Mouse (Mus musculus) testis, adult 2 months (tissue): ENCODE measurements at regions not wholly inside any gene's neighbourhood (a gene's known extent, or its start where the extent isn't known, plus 50 kb on each side); places are given as distances from the start of the nearest gene placed in this dataset.

Experiments used
- H3K27ac ChIP-seq: fragments of 200-500 bp; 2 replicates; pipeline ENCODE4 v1.5.1; 2012; ENCODE audit warnings: low read depth, low read length; ENCODE audit not compliant: control insufficient read depth, insufficient read depth
- H3K27me3 ChIP-seq: fragments of 200-500 bp; 2 replicates; pipeline ENCODE4 v1.6.1; 2012; ENCODE audit warnings: mild to moderate bottlenecking, low read length, moderate library complexity; ENCODE audit not compliant: control insufficient read depth, insufficient read depth
- H3K36me3 ChIP-seq: fragments of 200-500 bp; 2 replicates; pipeline ENCODE4 v1.6.1; 2012; ENCODE audit warnings: mild to moderate bottlenecking, low read length; ENCODE audit not compliant: control insufficient read depth, insufficient read depth
- H3K4me1 ChIP-seq: fragments of 200-500 bp; 2 replicates; pipeline ENCODE4 v1.6.1; 2012; ENCODE audit warnings: low read length; ENCODE audit not compliant: control insufficient read depth, insufficient read depth
- H3K4me3 ChIP-seq: fragments of 200-500 bp; 2 replicates; pipeline ENCODE4 v1.5.1; 2012; ENCODE audit warnings: low read depth, mild to moderate bottlenecking, low read length, moderate library complexity, mixed read lengths; ENCODE audit not compliant: control insufficient read depth
- CTCF ChIP-seq: fragments of 200-500 bp; IDR thresholded peaks from 2 replicates; pipeline ENCODE4 v1.5.1; 2012; ENCODE audit warnings: low read depth, mild to moderate bottlenecking, inconsistent platforms, low read length, moderate library complexity; ENCODE audit not compliant: control insufficient read depth, insufficient read depth, insufficient replicate concordance
- POLR2A ChIP-seq: fragments of 200-500 bp; IDR thresholded peaks from 2 replicates; pipeline ENCODE4 v1.6.1; 2012; ENCODE audit warnings: low read depth, mild to moderate bottlenecking, inconsistent platforms, low read length, moderate library complexity; ENCODE audit not compliant: control insufficient read depth

DNA sequence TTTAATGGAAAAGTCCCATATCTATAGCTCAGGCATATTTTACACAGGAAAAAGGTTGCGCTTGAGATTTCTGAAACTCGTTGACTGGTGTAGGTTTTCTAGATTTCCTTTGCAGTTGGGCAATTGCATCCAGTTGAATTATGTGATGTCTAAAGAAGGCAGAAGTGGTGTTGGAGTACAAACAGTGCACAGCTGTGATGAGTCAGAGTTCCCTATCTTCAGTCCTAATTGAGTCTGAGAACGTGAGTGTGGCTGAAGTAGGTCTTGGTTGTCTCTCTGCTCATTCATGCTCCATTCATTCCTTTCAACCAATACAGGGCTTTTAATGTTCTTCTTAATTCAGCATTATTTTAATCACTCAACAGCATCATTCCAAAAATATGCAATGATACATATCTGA lies 142.9 kb upstream of the Dpyd start:
- no peak overlapping the region for H3K27ac ChIP-seq
- no peaks in the 10 kb centered on the region for H3K36me3 ChIP-seq
- no peak overlapping the region for H3K4me3 ChIP-seq
- no peaks in the 10 kb centered on the region for H3K4me1 ChIP-seq
- no peaks in the 10 kb centered on the region for H3K27me3 ChIP-seq
- no peak for TF ChIP-seq POLR2A
- TF ChIP-seq CTCF = no peak

DNA sequence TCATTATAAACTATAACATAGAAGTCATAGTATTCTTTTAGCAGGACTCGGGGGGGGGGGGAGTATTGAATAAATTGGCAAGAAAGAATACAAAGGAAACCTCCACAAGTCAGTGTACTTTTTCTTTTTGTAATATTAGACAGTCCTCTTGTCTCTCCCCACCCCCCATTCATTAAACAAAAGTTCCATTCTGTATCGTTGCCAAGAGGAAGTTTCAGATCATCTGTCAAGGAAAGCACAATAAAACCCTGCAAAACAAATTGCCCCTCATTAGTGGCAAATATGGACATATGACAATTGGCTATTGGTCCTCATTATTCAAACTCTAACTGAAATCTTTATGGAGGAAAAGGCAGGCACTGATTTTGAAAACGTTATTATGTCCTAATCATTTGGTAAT lies 140.2 kb upstream of the Dpyd start:
- no peak for TF ChIP-seq POLR2A
- no peak for TF ChIP-seq CTCF
- no peak overlapping the region for H3K4me3 ChIP-seq

DNA sequence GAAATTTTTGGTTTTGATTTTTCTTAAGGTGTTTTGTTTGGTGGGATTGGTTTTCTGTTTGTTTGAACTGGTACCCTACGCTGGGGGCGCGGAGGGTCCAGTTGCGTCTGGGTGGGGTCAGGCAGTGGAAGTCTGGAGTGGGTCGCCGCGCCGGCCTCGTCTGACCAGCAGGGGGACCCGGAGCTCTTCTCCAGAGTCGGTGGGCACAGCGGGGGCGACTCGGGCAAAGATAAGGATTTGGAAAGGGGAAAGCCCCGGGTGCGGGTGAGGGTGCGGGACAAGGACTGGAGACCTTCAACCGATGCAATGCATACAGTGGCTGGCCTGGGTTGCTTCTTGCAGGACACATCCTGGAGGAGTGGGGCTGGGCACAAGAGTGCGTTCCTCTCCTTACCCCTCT lies 136.2 kb upstream of the Dpyd start:
- Histone ChIP-seq H3K4me3 (peak overlapping the region; percentile 36), H3K27ac (no peak overlapping the region), H3K27me3 (no peaks in the 10 kb centered on the region), H3K4me1 (peaks cover 6% of the 10 kb centered on the region), H3K36me3 (no peaks in the 10 kb centered on the region)
- no peak for TF ChIP-seq CTCF
- no peak for TF ChIP-seq POLR2A

More for the DNA sequence above, 140.2 kb upstream of the Dpyd start:
- Histone ChIP-seq H3K27ac (no peak overlapping the region), H3K27me3 (no peaks in the 10 kb centered on the region), H3K4me1 (peaks cover 4% of the 10 kb centered on the region), H3K36me3 (no peaks in the 10 kb centered on the region)

DNA sequence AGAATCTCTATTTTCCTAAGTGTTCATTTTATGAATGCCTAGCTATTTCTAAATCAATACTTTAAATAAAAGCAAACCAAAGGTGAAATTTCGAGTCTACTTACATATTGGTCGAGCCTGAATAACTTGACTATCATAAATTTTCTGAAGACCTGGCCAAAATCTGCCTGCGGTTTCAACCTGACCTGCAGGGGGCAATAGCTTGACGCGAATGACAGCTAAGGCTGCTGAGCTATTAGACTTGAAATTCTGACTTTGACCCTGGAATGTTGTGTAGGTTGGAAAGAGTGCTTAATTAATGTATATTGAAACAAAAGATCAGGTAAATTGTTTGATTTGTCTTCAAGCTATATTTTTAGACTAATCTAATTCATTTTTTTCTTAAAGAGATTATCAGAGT lies 133.4 kb upstream of the Dpyd start:
- H3K27me3 ChIP-seq = peaks cover 4% of the 10 kb centered on the region
- peaks cover 8% of the 10 kb centered on the region for H3K4me1 ChIP-seq
- no peak overlapping the region for H3K27ac ChIP-seq

DNA sequence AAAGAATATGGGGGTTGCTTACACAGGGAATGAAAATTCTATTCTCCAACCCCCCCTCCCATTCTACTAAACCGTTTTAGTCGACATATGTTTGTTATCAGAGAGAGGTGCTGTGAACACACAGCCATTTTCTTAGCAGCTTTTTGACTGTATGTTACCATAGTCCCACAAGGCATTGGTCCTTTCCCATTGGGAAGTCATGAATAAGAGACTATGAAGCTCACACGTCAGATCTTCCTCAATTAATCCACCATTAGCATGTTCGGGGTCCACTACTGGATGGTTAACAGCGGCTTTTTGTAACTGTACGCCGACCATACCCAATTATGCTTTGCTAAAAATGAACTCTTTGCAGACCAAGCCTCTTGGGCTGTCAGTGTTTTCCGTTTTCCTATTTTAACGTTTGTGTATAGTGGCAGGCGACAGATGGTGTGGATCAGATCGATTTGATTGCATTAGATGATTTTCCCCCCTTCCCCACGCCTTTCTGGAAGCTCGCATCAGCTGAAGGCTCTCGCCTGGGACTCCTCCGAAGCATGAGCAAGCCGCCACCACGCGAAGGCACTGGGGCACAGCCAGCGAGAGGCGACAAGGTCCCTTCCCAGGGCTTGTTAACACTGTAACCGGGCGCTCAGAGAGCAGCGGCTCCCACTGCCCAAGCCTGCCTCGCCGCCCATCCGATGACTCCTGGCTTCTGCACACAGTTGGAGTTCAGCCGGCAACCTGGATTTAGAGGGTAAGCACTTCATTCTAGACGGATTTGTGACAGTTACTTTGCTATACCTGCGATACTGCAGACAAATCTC lies 131.9 kb upstream of the Dpyd start:
- H3K27ac ChIP-seq = no peak overlapping the region
- peaks cover 13% of the 10 kb centered on the region for H3K4me1 ChIP-seq
- peaks cover 8% of the 10 kb centered on the region for H3K27me3 ChIP-seq
- TF ChIP-seq CTCF (no peak), POLR2A (no peak)
- no peaks in the 10 kb centered on the region for H3K36me3 ChIP-seq
- H3K4me3 ChIP-seq = peak overlapping the region; percentile 15; the same call in 1 of the 2 replicates

More for the DNA sequence above, 133.4 kb upstream of the Dpyd start:
- Histone ChIP-seq H3K4me3 (no peak overlapping the region), H3K36me3 (no peaks in the 10 kb centered on the region)
- TF ChIP-seq POLR2A (no peak), CTCF (peak; percentile 44; the same call in 1 of the 2 replicates)

DNA sequence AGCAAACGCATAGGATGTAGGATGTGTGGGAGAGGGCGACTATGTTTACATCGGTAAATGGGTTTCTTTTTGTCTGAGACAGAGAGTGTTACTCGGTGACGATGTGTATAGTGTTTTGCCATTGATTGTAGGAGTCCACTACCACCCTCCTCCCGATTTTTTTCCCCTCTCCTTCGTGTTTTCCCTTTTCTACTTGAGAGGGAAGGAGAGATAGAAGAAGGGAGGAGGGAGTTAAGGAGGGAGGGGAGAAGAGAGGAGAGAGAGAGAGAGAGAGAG lies 131.4 kb upstream of the Dpyd start:
- H3K36me3 ChIP-seq = no peaks in the 10 kb centered on the region
- H3K4me3 ChIP-seq = peak overlapping the region; percentile 15; the same call in 1 of the 2 replicates
- peaks cover 8% of the 10 kb centered on the region for H3K27me3 ChIP-seq
- H3K4me1 ChIP-seq = peaks cover 13% of the 10 kb centered on the region
- no peak overlapping the region for H3K27ac ChIP-seq
- TF ChIP-seq POLR2A (no peak), CTCF (no peak)

DNA sequence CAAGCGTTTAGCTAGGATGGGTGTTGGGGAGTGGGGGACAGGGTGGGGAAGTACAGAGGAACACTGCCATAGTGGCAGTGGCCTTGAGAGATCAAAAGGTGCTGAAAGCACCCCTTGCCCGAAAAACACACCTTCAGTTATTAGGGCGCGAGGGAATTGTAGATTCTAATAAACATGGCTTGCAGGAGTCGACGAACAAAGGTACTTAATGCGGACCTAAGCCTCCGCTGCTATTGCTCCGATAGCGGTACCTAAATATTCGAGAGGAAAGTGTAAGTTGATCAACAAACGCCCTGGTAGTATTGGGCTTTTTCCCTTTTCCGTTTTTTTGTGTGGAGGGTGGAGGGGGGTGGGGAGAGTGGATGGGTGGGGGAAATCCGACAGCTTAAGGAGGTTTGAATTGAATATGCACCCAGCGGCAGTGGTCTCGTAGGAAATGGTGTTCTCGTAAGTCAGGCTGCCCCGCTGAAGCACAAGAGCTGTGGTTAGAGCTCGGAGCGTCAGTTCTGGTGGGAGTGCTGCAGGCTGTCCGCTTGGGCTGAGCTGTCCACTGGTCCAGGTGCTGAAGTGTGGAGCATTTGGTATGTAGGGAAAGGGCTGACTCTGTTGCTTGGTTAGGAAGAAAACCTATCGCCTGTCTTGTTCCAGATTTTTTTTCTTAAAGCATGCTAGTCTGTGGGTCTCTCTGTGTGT lies 130.8 kb upstream of the Dpyd start:
- H3K27me3 ChIP-seq = peaks cover 8% of the 10 kb centered on the region
- no peaks in the 10 kb centered on the region for H3K36me3 ChIP-seq
- peaks cover 9% of the 10 kb centered on the region for H3K4me1 ChIP-seq
- H3K27ac ChIP-seq = no peak overlapping the region
- no peak overlapping the region for H3K4me3 ChIP-seq
- TF ChIP-seq POLR2A (no peak), CTCF (no peak)
